Mouse (Mus musculus): ENCODE results near the gene Fam129c.

The Fam129c gene

GRCm38 (mm10) chr8:71597451-71597850 is at the start of gene Fam129c:
Fam129c (plus strand) TSS chr8:71597648.
- no peak for DNase-seq

- DNase-seq: no peak
These were observed 46.7 kb upstream of the Fam129c start for GRCm38 (mm10) chr8:71550754-71551153.

GRCm38 (mm10) chr8:71552770-71553169 is 44.7 kb upstream of the Fam129c start:
- DNase-seq: no peak

GRCm38 (mm10) chr8:71554001-71554400 is 43.4 kb upstream of the Fam129c start:
- DNase-seq: no peak

- DNase-seq: no peak
These were observed 42.8 kb upstream of the Fam129c start for GRCm38 (mm10) chr8:71554644-71555043.

DNA sequence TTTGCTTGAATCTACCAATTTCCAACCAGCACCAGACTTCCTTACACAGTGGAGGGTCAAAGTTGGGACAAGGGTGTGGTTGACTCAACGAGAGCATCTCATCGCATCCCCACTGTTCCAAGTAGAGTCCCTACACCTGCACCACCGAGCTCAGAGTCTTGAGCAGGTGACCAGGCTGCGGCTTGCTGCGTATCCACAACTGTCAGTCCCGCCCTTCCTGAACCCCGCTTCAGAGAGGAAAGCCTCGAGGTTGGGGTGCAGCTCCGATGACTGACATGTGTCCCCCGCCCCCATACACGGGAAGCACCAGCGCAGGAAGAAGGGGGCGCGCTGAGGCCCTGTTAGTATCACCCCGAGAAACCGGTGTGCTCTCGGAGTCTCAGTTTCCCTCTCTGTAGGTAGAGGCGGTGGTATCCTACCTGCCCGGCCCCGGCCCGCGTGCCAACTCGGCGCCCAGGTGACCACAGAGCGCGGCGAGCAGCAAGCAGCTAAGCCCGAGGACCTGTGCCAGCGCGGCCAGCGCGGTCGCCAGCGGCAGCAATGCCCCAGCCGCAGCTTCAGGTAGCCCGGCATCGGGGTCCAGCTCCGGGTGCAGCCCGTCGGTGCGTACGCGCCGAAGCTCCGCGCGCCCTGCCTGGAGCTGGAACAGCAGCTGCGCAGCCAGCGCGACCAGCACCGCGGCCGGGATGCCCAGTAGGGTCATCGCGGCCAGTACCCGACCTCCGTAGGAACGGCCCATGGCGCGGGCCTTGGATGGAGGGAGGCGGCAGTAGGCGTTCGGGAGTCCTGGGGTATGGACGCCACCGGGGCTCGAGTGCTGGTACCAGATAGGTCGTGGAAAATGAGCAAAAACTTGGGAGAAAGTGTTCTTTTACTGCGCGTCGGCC is 39.1 kb upstream of the Fam129c start, which contains the start of gene Tmem221:
Gene Tmem221, minus strand, starts transcription at position 801 of the 887 bp plus-strand sequence.
- no peak for DNase-seq

- peak; percentile 83 for DNase-seq
These were observed 38.3 kb upstream of the Fam129c start for GRCm38 (mm10) chr8:71558958-71559690.

DNA sequence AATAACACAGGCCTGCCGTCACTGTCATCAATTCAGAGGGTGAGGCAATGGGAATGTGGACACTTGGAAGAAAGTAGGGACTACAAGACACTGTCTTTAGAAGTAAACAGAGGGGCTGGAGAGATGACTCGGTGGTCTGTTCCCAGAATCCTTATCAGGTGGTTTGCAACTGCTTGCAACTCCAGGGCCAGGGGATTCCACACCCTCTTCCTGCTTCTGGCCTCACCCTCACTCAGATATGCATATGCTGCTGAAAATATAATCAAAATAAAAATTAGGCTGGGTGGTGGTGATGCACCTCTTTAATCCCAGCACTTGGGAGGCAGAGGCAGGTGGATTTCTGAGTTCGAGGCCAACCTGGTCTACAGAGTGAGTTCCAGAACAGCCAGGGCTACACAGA is 37.4 kb upstream of the Fam129c start:
- no peak for DNase-seq

DNA sequence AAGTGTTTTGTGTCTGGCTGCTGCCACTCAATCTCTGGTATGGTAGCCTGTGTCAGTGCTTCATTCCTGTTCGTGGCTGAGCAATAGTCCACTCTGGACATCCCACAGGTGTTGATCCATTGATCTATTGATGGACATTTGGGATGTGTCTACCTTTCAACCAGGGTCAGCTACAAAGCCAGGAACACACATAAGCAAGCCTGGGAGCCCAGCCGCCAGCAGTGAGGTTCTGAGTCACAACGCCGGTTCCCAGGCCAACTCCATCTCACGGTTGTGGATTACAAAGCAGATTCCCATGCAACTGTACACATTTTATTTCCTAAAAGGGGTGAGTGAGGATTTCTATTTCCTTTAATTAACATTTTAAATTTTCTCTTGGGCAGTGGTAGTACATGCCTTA is 36.7 kb upstream of the Fam129c start:
- DNase-seq: no peak

- DNase-seq: peak; percentile 76
These were observed 36.0 kb upstream of the Fam129c start for GRCm38 (mm10) chr8:71561401-71561800.

GRCm38 (mm10) chr8:71562751-71563150 is 34.7 kb upstream of the Fam129c start:
- peak; percentile 88 for DNase-seq

DNA sequence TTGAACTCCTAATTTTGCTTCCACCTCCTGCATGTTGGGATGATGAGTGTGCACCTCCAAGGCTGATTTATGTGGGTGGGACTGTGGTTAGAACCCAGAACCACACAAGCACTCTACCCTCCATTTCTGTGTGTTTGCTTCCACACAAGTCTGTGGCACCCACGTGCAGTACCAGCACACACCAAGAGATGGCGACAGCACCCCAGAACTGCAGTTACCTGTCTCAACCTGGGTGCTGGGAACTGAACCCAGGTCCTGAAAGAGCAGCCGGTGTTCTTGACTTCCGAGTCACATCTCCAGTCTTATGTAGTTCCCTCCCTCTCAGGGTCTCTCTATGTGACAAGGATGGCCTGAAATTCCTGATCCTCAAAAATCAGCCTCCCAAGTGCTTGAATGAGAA is 33.5 kb upstream of the Fam129c start:
- no peak for DNase-seq

- no peak for DNase-seq
These were observed 30.9 kb upstream of the Fam129c start, which contains the start of gene Nxnl1 for GRCm38 (mm10) chr8:71566501-71566900. Nxnl1 (minus strand) TSS chr8:71566601.

GRCm38 (mm10) chr8:71567587-71567986 is 29.9 kb upstream of the Fam129c start:
- DNase-seq: no peak

DNA sequence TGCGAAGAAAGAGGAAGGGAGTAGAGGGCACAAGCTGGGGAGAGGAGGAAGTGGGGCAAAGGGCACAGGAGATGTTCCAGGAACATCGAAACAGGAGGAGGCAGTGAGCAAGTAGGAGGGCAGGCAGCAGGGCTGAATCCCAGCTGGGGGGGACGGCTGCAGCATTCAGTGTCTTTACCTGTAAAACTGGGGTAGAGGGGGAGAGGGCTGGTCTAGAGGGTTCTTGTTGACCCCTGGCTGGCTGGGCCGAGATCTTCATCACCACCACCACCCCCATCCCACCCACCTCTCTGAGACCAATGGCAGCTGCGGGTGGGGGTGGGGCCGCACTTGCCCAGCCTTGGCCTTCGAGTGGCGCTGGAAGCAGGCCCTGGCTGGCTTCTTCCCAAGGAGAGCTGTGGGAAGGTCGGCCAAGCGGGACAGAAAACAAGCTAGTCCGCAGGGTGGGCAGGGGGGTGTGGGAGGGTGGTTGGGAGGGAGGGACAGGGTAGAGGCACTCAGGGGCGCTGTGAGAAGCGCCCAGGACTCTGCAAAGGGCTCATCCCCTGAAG is 29.0 kb upstream of the Fam129c start, which contains the start of gene Slc27a1:
Gene Slc27a1, plus strand, starts transcription at position 496 of the 551 bp plus-strand sequence.
- peak; percentile 92 for DNase-seq

DNA sequence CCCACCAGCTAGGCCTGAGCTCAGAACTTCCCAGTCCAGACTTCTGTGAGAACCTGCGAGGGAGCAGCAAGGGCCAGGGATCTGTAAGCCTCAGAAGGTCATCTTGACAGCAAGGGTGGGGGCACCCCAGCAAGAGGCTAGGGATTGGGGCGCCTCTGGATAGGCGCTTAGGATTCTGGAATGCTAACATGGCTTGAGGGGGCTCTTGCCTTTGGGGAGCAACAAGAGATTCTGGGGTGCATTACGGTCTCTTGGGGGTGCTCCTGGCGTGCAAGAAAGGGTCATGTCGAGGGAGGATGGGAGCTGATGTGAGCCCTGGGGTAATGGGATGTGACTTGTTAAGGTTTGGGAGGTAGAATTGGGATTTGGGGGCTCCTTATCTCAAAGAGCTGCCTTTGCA is 28.5 kb upstream of the Fam129c start:
- no peak for DNase-seq

GRCm38 (mm10) chr8:71569366-71570290 is 27.8 kb upstream of the Fam129c start:
- peak; percentile 97 for DNase-seq

- peak; percentile 98 for DNase-seq
These were observed 27.0 kb upstream of the Fam129c start for GRCm38 (mm10) chr8:71570291-71570954.

- DNase-seq: no peak
These were observed 25.4 kb upstream of the Fam129c start for GRCm38 (mm10) chr8:71572077-71572476.

- peak; percentile 79 for DNase-seq
These were observed 24.4 kb upstream of the Fam129c start for GRCm38 (mm10) chr8:71572847-71573633.

- DNase-seq: no peak
These were observed 23.0 kb upstream of the Fam129c start for GRCm38 (mm10) chr8:71574426-71574825.

Measured in kidney, adult 18-20 months (tissue).